32 mouse cellular contexts compared by ENCODE assay signal in genomic region chr19:43792537-43792936, GRCm38 (mm10). TPM values are rescaled to one million over a fixed set of nuclear protein-coding genes. Genes with fewer than 3 reads are reported as not detected.
"Had no signal": no experiment of that assay in that cellular context is flagged by ENCODE, and none has a peak within 500 bp of the region (broad histone marks: within the 10 kb centered on the region; RNA-seq: fewer than 3 reads in every experiment).

No protein-coding gene starts in this region.

- ATAC-seq: lung, postnatal 0 days; midbrain, embryonic 13.5 days; midbrain, embryonic 15.5 days; midbrain, embryonic 16.5 days had no signal

- H3K4me3 ChIP-seq: left cerebral cortex, adult 2 months; limb, embryonic 10.5 days; limb, embryonic 12.5 days; limb, embryonic 13.5 days; limb, embryonic 15.5 days; liver, embryonic 15.5 days; lung, embryonic 15.5 days; megakaryocyte, embryonic 14.5 days; midbrain, embryonic 10.5 days; midbrain, embryonic 12.5 days; midbrain, embryonic 13.5 days; midbrain, embryonic 15.5 days; myocyte; neural tube, embryonic 12.5 days; neural tube, embryonic 13.5 days had no signal

- H3K27ac ChIP-seq: left cerebral cortex, adult 2 months; limb, embryonic 10.5 days; limb, embryonic 12.5 days; limb, embryonic 13.5 days; limb, embryonic 15.5 days; liver, embryonic 14.5 days; liver, embryonic 15.5 days; lung, embryonic 15.5 days; macrophage; midbrain, embryonic 10.5 days; midbrain, embryonic 12.5 days; midbrain, embryonic 13.5 days; midbrain, embryonic 15.5 days; neural tube, embryonic 12.5 days; neural tube, embryonic 13.5 days had no signal

- DNase-seq: left cerebral cortex, postnatal 4 days; lung, adult 18-20 months; lung, adult 2 months; lung, embryonic 14.5 days; lung, postnatal 10 days; lung, postnatal 14 days; lung, postnatal 36 days; lung, postnatal 4 days; midbrain, embryonic 14.5 days had no signal

- H3K36me3 ChIP-seq: limb, embryonic 10.5 days; limb, embryonic 12.5 days; limb, embryonic 13.5 days; limb, embryonic 15.5 days; lung, embryonic 15.5 days; midbrain, embryonic 10.5 days; midbrain, embryonic 12.5 days; midbrain, embryonic 13.5 days; midbrain, embryonic 15.5 days; neural tube, embryonic 12.5 days; neural tube, embryonic 13.5 days had no signal

- H3K4me2 ChIP-seq: limb, embryonic 12.5 days; limb, embryonic 13.5 days; limb, embryonic 15.5 days; liver, embryonic 15.5 days; lung, embryonic 14.5 days; lung, embryonic 15.5 days; midbrain, embryonic 11.5 days; midbrain, embryonic 12.5 days; midbrain, embryonic 13.5 days; midbrain, embryonic 15.5 days; neural tube, embryonic 12.5 days; neural tube, embryonic 13.5 days had no signal

- H3K9me3 ChIP-seq: limb, embryonic 10.5 days; limb, embryonic 12.5 days; limb, embryonic 13.5 days; limb, embryonic 15.5 days; liver, embryonic 15.5 days; lung, embryonic 15.5 days; megakaryocyte, embryonic 14.5 days; midbrain, embryonic 10.5 days; midbrain, embryonic 12.5 days; midbrain, embryonic 13.5 days; midbrain, embryonic 15.5 days; neural tube, embryonic 12.5 days; neural tube, embryonic 13.5 days had no signal

- H3K4me1 ChIP-seq: limb, embryonic 10.5 days; limb, embryonic 12.5 days; limb, embryonic 13.5 days; limb, embryonic 15.5 days; lung, embryonic 15.5 days; midbrain, embryonic 10.5 days; midbrain, embryonic 12.5 days; midbrain, embryonic 13.5 days; midbrain, embryonic 15.5 days; neural tube, embryonic 12.5 days; neural tube, embryonic 13.5 days had no signal

- H3K9ac ChIP-seq: limb, embryonic 12.5 days; limb, embryonic 13.5 days; limb, embryonic 15.5 days; liver, embryonic 14.5 days; liver, embryonic 15.5 days; lung, embryonic 14.5 days; lung, embryonic 15.5 days; midbrain, embryonic 12.5 days; midbrain, embryonic 13.5 days; midbrain, embryonic 15.5 days; neural tube, embryonic 12.5 days; neural tube, embryonic 13.5 days had no signal

- H3K27me3 ChIP-seq: limb, embryonic 12.5 days; limb, embryonic 13.5 days; limb, embryonic 15.5 days; liver, embryonic 15.5 days; lung, embryonic 15.5 days; midbrain, embryonic 12.5 days; midbrain, embryonic 13.5 days; midbrain, embryonic 15.5 days; neural tube, embryonic 12.5 days; neural tube, embryonic 13.5 days had no signal

RNA-seq across cellular contexts. Expression of gene Abcc2, which starts 10.5 kb away (rescaled TPM):
- total RNA-seq: left cerebral cortex, postnatal 36 days; megakaryocyte-erythroid progenitor cell, adult 5-6 weeks had no signal
- polyA plus RNA-seq: limb, embryonic 12.5 days; lung, embryonic 14.5 days; lung, embryonic 16.5 days; midbrain, embryonic 11.5 days; midbrain, embryonic 12.5 days; midbrain, embryonic 14.5 days; myocyte had no signal
